ENCODE assay signal across 8 mouse cellular contexts in genomic region chr17:45737078-45737601, GRCm38 (mm10). TPM values are rescaled to one million over a fixed set of nuclear protein-coding genes. Genes with fewer than 3 reads are reported as not detected.
A peak's percentile ranks its signal among the peaks of the same experiment; 100 is the strongest.
DNase-seq lines count a peak whose midpoint lies in the region; ATAC-seq lines count a peak whose summit lies in the region.

No protein-coding gene starts in this region.

- no peaks in the 10 kb centered on the region for H3K79me2 ChIP-seq in macrophage (ENCODE audit: inconsistent target)

- H3K27me3 ChIP-seq in heart, embryonic 15.5 days: peaks cover 3% of the 10 kb centered on the region
- H3K27me3 ChIP-seq in hindbrain, embryonic 15.5 days: no peaks in the 10 kb centered on the region

- peak overlapping the region; percentile 62 for H3K4me3 ChIP-seq in heart, embryonic 15.5 days
- H3K4me3 ChIP-seq in hindbrain, embryonic 15.5 days: peak overlapping the region; percentile 49
- peak overlapping the region; percentile 14; the same call in 1 of the 2 replicates for H3K4me3 ChIP-seq in macrophage (ENCODE audit: inconsistent target)

- ATAC-seq in heart, embryonic 15.5 days (replicated peaks; ENCODE audit: insufficient number of reproducible peaks, insufficient read depth, low FRiP score, low read depth): peak; percentile 11
- peak; percentile 17; the same call in 1 of the 2 replicates for ATAC-seq in hindbrain, embryonic 15.5 days (ENCODE audit: low FRiP score, low read depth)

- H3K4me1 ChIP-seq in heart, embryonic 15.5 days (replicated peaks): peaks cover 46% of the 10 kb centered on the region
- H3K4me1 ChIP-seq in hindbrain, embryonic 15.5 days (replicated peaks): peaks cover 40% of the 10 kb centered on the region

- peak overlapping the region; percentile 93 for H3K27ac ChIP-seq in heart, embryonic 15.5 days
- peak overlapping the region; percentile 94 for H3K27ac ChIP-seq in hindbrain, embryonic 15.5 days (replicated peaks)
- peak overlapping the region; percentile 17; the same call in 1 of the 2 replicates for H3K27ac ChIP-seq in macrophage

- WGBS in heart, embryonic 15.5 days: 20% methylated on average over 10 of the region's 10 CpGs
- WGBS in hindbrain, embryonic 15.5 days: 13% methylated on average over 10 of the region's 10 CpGs
- 29% methylated on average over 10 of the region's 10 CpGs for WGBS in macrophage (ENCODE audit: missing documents)

- H3K36me3 ChIP-seq in heart, embryonic 15.5 days: no peaks in the 10 kb centered on the region
- no peaks in the 10 kb centered on the region for H3K36me3 ChIP-seq in hindbrain, embryonic 15.5 days
- no peaks in the 10 kb centered on the region for H3K36me3 ChIP-seq in macrophage (ENCODE audit: inconsistent target)

- peak overlapping the region; percentile 89 for H3K4me2 ChIP-seq in heart, embryonic 15.5 days
- peak overlapping the region; percentile 90 for H3K4me2 ChIP-seq in hindbrain, embryonic 15.5 days

- peak overlapping the region; percentile 78 for H3K9ac ChIP-seq in heart, embryonic 15.5 days
- H3K9ac ChIP-seq in hindbrain, embryonic 15.5 days: peak overlapping the region; percentile 60

- no peak for DNase-seq in heart, adult 18-20 months
- peak; percentile 63 for DNase-seq in ZHBTc4 (ENCODE audit: low read depth, low spot score)
- no peak for DNase-seq in urinary bladder, adult 2 months (ENCODE audit: low spot score)
- no peak for DNase-seq in right cerebral cortex, postnatal 10 days (ENCODE audit: low spot score in 2 of 2)
- DNase-seq in ovary, adult 18-20 months (ENCODE audit: low spot score): no peak

- H3K9me3 ChIP-seq in heart, embryonic 15.5 days (replicated peaks): no peaks in the 10 kb centered on the region
- H3K9me3 ChIP-seq in hindbrain, embryonic 15.5 days: no peaks in the 10 kb centered on the region

RNA-seq across cellular contexts. Expression of gene 1600014C23Rik, which starts 3.5 kb away (rescaled TPM):
- 0.60 and 0.98 TPM in 2 replicates for polyA plus RNA-seq in heart, embryonic 15.5 days (2015; fragmentation: Nextera tagmentation; extraction: Ambion mirVana)
- 1 to 10 TPM in 1 of 2 experiments, not detected in 1; 1.3 TPM for total RNA-seq in heart, adult 18-20 months (2021)
- polyA plus RNA-seq in hindbrain, embryonic 15.5 days (2015; fragmentation: Nextera tagmentation; extraction: Ambion mirVana): 0.43 TPM in 1 of 2 replicates, not detected in the other
- total RNA-seq in macrophage (2018; cell fraction: chromatin; rRNA removed): not detected
- not detected for total RNA-seq in macrophage (2018; cell fraction: cytosol; rRNA removed)
- total RNA-seq in macrophage (2018; cell fraction: nucleus; rRNA removed): not detected
- not detected in 3 replicates for polyA plus RNA-seq in macrophage (2018)
- polyA plus RNA-seq in urinary bladder, adult 2 months (2012; rRNA removed): not detected in 2 replicates

RNA-seq across cellular contexts. Expression of gene Tmem63b, which starts 50.4 kb away (rescaled TPM):
- polyA plus RNA-seq in heart, embryonic 15.5 days (2015; fragmentation: Nextera tagmentation; extraction: Ambion mirVana): 35.1 and 42.4 TPM in 2 replicates
- total RNA-seq in heart, adult 18-20 months (2021): 10 to 100 TPM; 91.7 to 95.7 TPM
- polyA plus RNA-seq in hindbrain, embryonic 15.5 days (2015; fragmentation: Nextera tagmentation; extraction: Ambion mirVana): 149 and 155 TPM in 2 replicates
- 100 to 1,000 TPM in 8 of 26 experiments, 10 to 100 TPM in 18; 39.1 to 247 (median 68.4) TPM for total RNA-seq in macrophage (2018; cell fraction: chromatin; rRNA removed)
- 10 to 100 TPM in 17 of 26 experiments, 1 to 10 TPM in 9; 8.8 to 14.2 (median 11.0) TPM for total RNA-seq in macrophage (2018; cell fraction: cytosol; rRNA removed)
- total RNA-seq in macrophage (2018; cell fraction: nucleus; rRNA removed): 100 to 1,000 TPM in 2 of 26 experiments, 10 to 100 TPM in 24; 25.8 to 117 (median 46.1) TPM
- 8.2 to 10.7 TPM (median 9.7 TPM) in 3 replicates for polyA plus RNA-seq in macrophage (2018)
- polyA plus RNA-seq in urinary bladder, adult 2 months (2012; rRNA removed): 73.6 and 76.5 TPM in 2 replicates

RNA-seq across cellular contexts. Expression of gene Mrpl14, which starts 51.0 kb away (rescaled TPM):
- polyA plus RNA-seq in heart, embryonic 15.5 days (2015; fragmentation: Nextera tagmentation; extraction: Ambion mirVana): 124 and 133 TPM in 2 replicates
- total RNA-seq in heart, adult 18-20 months (2021): 100 to 1,000 TPM; 160 to 167 TPM
- polyA plus RNA-seq in hindbrain, embryonic 15.5 days (2015; fragmentation: Nextera tagmentation; extraction: Ambion mirVana): 120 and 129 TPM in 2 replicates
- total RNA-seq in macrophage (2018; cell fraction: chromatin; rRNA removed): 10 to 100 TPM in 4 of 26 experiments, 1 to 10 TPM in 21, not detected in 1; 2.0 to 13.0 (median 6.9) TPM
- 10 to 100 TPM; 28.8 to 53.5 (median 41.8) TPM for total RNA-seq in macrophage (2018; cell fraction: cytosol; rRNA removed)
- 10 to 100 TPM in 11 of 26 experiments, 1 to 10 TPM in 15; 3.8 to 16.9 (median 9.7) TPM for total RNA-seq in macrophage (2018; cell fraction: nucleus; rRNA removed)
- polyA plus RNA-seq in macrophage (2018): 20.1 to 56.1 TPM (median 46.2 TPM) in 3 replicates
- 100 and 106 TPM in 2 replicates for polyA plus RNA-seq in urinary bladder, adult 2 months (2012; rRNA removed)

Comparison
In these comparisons a context has a peak if more than half of its experiments do, and no peak if none do; other contexts are left out.
1. H3K27ac ChIP-seq: peak in every context shown above with its lines; median percentile 94 in hindbrain, embryonic 15.5 days; 93 in heart, embryonic 15.5 days; 17 in macrophage.